8 mouse cellular contexts compared by ENCODE assay signal in the genomic region with DNA sequence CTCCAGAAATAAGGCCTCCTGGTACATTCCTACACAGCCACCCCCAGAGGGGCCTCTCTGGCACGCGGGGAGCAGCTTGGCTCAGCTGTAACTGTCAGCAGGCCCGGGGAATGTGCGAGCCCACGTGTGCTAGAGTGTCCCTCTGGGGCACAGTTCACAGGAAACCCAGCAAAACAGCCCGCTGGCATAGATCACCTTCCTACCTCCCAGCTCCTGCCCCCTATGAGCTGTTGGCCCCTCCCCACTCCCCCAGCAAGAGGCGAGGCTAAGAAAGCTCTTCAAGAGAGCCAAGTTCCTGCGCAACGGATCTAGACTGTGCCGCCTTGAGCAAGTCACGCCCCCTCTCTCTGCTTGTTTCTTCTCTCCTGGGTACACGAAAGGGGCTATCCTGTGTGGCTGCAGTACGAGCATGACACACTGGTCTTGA. TPM values are rescaled to one million over a fixed set of nuclear protein-coding genes. Genes with fewer than 3 reads are reported as not detected.
A peak's percentile ranks its signal among the peaks of the same experiment; 100 is the strongest.
DNase-seq lines count a peak whose midpoint lies in the region; ATAC-seq and TF ChIP-seq lines count a peak whose summit lies in the region.

No protein-coding gene starts in this region.

- DNase-seq in CD8-positive naive resting alpha-beta T cell, adult 2 months (ENCODE audit: low read depth in 2 of 2, low spot score in 2 of 2): peak; percentile 71 to 77
- peak; percentile 81 for DNase-seq in adrenal gland, postnatal 14 days
- DNase-seq in gastrocnemius, postnatal 4 days (ENCODE audit: low spot score in 2 of 2): peak; percentile 35 to 59
- no peak for DNase-seq in lung, adult 2 months
- no peak for DNase-seq in cerebellum, postnatal 36 days
- DNase-seq in left cerebral cortex, adult 8-10 months (ENCODE audit: low spot score in 2 of 2): no peak

- no peaks in the 10 kb centered on the region for H3K36me3 ChIP-seq in intestine, embryonic 16.5 days (ENCODE audit: control insufficient read depth, insufficient read depth, low read length)
- H3K36me3 ChIP-seq in neural tube, embryonic 14.5 days (ENCODE audit: control insufficient read depth, insufficient read depth, low read length): no peaks in the 10 kb centered on the region

- no peak for TF ChIP-seq CTCF in lung, adult 2 months (IDR thresholded peaks at IDR 0.05; ENCODE audit: insufficient read depth, low read length)

- ATAC-seq in intestine, embryonic 16.5 days: peak; percentile 30
- ATAC-seq in neural tube, embryonic 14.5 days (ENCODE audit: low read depth): peak; percentile 50

- 1% methylated on average over 13 of the region's 13 CpGs for WGBS in intestine, embryonic 16.5 days
- 3% methylated on average over 13 of the region's 13 CpGs for WGBS in lung, adult 2 months
- 1% methylated on average over 13 of the region's 13 CpGs for WGBS in neural tube, embryonic 14.5 days

- TF ChIP-seq POLR2A in lung, adult 2 months (IDR thresholded peaks at IDR 0.05; ENCODE audit: borderline replicate concordance, extremely low read depth, low read depth, low read length): no peak

- no peaks in the 10 kb centered on the region for H3K9me3 ChIP-seq in intestine, embryonic 16.5 days (ENCODE audit: control insufficient read depth, low read length)
- no peaks in the 10 kb centered on the region for H3K9me3 ChIP-seq in neural tube, embryonic 14.5 days (ENCODE audit: control insufficient read depth, low read length)

- peaks cover 7% of the 10 kb centered on the region; the same call in 1 of the 2 replicates for H3K27me3 ChIP-seq in intestine, embryonic 16.5 days (replicated peaks; ENCODE audit: control insufficient read depth, insufficient read depth, low read length)
- H3K27me3 ChIP-seq in neural tube, embryonic 14.5 days (ENCODE audit: control insufficient read depth, insufficient read depth, low read length): peaks cover 22% of the 10 kb centered on the region

- peak overlapping the region; percentile 95 for H3K4me2 ChIP-seq in intestine, embryonic 16.5 days (ENCODE audit: low read depth, low read length)
- H3K4me2 ChIP-seq in neural tube, embryonic 14.5 days (ENCODE audit: low read depth, low read length): peak overlapping the region; percentile 97

- H3K4me1 ChIP-seq in intestine, embryonic 16.5 days (ENCODE audit: control insufficient read depth, insufficient read depth, low read length): peaks cover 11% of the 10 kb centered on the region
- H3K4me1 ChIP-seq in lung, adult 2 months (ENCODE audit: control insufficient read depth, insufficient read depth, low read length): peaks cover 3% of the 10 kb centered on the region
- peaks cover 4% of the 10 kb centered on the region; the same call in 1 of the 2 replicates for H3K4me1 ChIP-seq in neural tube, embryonic 14.5 days (ENCODE audit: control insufficient read depth, insufficient read depth, low read length)

- no peak overlapping the region for H3K27ac ChIP-seq in intestine, embryonic 16.5 days (ENCODE audit: low read length)
- H3K27ac ChIP-seq in neural tube, embryonic 14.5 days (ENCODE audit: low read depth, low read length): no peak overlapping the region

- peak overlapping the region; percentile 35; the same call in 1 of the 2 replicates for H3K9ac ChIP-seq in intestine, embryonic 16.5 days (ENCODE audit: low read depth, low read length)
- no peak overlapping the region; the same call in 1 of the 2 replicates for H3K9ac ChIP-seq in neural tube, embryonic 14.5 days (replicated peaks; ENCODE audit: low read depth, low read length)

- H3K4me3 ChIP-seq in intestine, embryonic 16.5 days (ENCODE audit: low read length): peak overlapping the region; percentile 71
- peak overlapping the region; percentile 7 for H3K4me3 ChIP-seq in lung, adult 2 months (replicated peaks; ENCODE audit: extremely low read depth, low read depth, low read length)
- no peak overlapping the region for H3K4me3 ChIP-seq in neural tube, embryonic 14.5 days (ENCODE audit: low read depth, low read length)

RNA-seq across cellular contexts. Expression of gene Syne3, which starts 0.8 kb away (rescaled TPM):
- total RNA-seq in adrenal gland, postnatal 14 days (2021): 8.4 and 10.2 TPM in 2 replicates
- total RNA-seq in gastrocnemius, postnatal 4 days (2021): 10 to 100 TPM; 17.7 to 19.2 TPM
- 0.51 and 0.66 TPM in 2 replicates for polyA plus RNA-seq in intestine, embryonic 16.5 days (2015; fragmentation: Nextera tagmentation; extraction: Ambion mirVana)
- polyA plus RNA-seq in lung, adult 2 months (2012; rRNA removed): 3.5 and 3.7 TPM in 2 replicates
- 0.23 and 0.26 TPM in 2 replicates for polyA plus RNA-seq in neural tube, embryonic 14.5 days (2014; fragmentation: Nextera tagmentation; extraction: Ambion mirVana)
- 1 to 10 TPM; 2.0 to 3.0 (median 2.8) TPM for total RNA-seq in left cerebral cortex, adult 8-10 months (2022)

RNA-seq across cellular contexts. Expression of gene Glrx5, which starts 23.7 kb away (rescaled TPM):
- 172 and 183 TPM in 2 replicates for total RNA-seq in adrenal gland, postnatal 14 days (2021)
- total RNA-seq in gastrocnemius, postnatal 4 days (2021): 10 to 100 TPM; 64.0 to 65.3 TPM
- polyA plus RNA-seq in intestine, embryonic 16.5 days (2015; fragmentation: Nextera tagmentation; extraction: Ambion mirVana): 185 and 199 TPM in 2 replicates
- polyA plus RNA-seq in lung, adult 2 months (2012; rRNA removed): 43.1 and 54.7 TPM in 2 replicates
- 190 and 200 TPM in 2 replicates for polyA plus RNA-seq in neural tube, embryonic 14.5 days (2014; fragmentation: Nextera tagmentation; extraction: Ambion mirVana)
- total RNA-seq in left cerebral cortex, adult 8-10 months (2022): 10 to 100 TPM; 41.7 to 50.8 (median 46.0) TPM

Comparison
In these comparisons a context has a peak if more than half of its experiments do, and no peak if none do; other contexts are left out.
1. DNase-seq: peak in CD8-positive naive resting alpha-beta T cell, adult 2 months (2 of 2), adrenal gland, postnatal 14 days (single experiment) and gastrocnemius, postnatal 4 days (2 of 2); none in lung, adult 2 months (single experiment), cerebellum, postnatal 36 days (0 of 2) and left cerebral cortex, adult 8-10 months (0 of 2).